Mouse (Mus musculus) heart, postnatal 0 days (tissue): ENCODE measurements around the gene Dhrs7.

Source experiments
- CTCF ChIP-seq: IDR thresholded peaks from 2 replicates; pipeline ENCODE4 v1.5.1; 2016; ENCODE audit warnings: antibody characterized with exemption, control low read depth, low read depth
- EP300 ChIP-seq: IDR thresholded peaks from 2 replicates; pipeline ENCODE4 v1.6.1; 2016; ENCODE audit warnings: antibody characterized with exemption, low read depth

DNA sequence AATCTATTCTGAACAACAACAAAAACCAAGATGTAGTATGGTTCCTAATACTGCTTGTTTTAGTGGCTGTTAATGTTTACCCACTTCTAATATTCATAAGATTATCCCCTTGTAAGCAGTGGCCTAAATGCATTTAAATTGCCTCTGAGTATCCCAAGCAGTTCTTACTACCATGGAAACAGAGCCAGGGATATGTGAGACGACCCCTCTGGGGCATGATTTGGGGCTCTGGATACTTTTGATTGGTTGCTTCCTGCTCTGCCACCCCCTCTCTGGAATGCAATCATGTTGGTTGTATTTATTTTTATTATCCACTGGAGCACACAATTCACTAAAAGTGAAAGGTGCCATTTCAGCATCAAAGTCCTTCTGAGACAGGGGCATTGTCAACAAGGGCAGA is 35.3 kb upstream of the Dhrs7 start:
- TF ChIP-seq CTCF (no peak), EP300 (no peak)
